Mouse (Mus musculus) adrenal gland, adult 2 months (tissue): ENCODE results near the gene Bcan. TPM values are rescaled to one million over a fixed set of nuclear protein-coding genes. Genes with fewer than 3 reads are reported as not detected.

Experiments used
- DNase-seq: peaks from one replicate; pipeline ENCODE4 v3.0.0; 2021
- polyA plus RNA-seq: library from polyadenylated mRNA; depleted of rRNA; stranded (reverse); fragments of >200 nt; gene quantifications from 2 replicates; pipeline ENCODE4 v1.2.3, GENCODE M21; 2012
- total RNA-seq, 2 experiments: library from RNA; stranded (reverse); gene quantifications; 2 replicates each; pipeline ENCODE4 v1.2.3; 2021

Gene Bcan
- total and polyA plus RNA-seq, 3 experiments: 52.6 to 127 (median 54.9) TPM

DNA sequence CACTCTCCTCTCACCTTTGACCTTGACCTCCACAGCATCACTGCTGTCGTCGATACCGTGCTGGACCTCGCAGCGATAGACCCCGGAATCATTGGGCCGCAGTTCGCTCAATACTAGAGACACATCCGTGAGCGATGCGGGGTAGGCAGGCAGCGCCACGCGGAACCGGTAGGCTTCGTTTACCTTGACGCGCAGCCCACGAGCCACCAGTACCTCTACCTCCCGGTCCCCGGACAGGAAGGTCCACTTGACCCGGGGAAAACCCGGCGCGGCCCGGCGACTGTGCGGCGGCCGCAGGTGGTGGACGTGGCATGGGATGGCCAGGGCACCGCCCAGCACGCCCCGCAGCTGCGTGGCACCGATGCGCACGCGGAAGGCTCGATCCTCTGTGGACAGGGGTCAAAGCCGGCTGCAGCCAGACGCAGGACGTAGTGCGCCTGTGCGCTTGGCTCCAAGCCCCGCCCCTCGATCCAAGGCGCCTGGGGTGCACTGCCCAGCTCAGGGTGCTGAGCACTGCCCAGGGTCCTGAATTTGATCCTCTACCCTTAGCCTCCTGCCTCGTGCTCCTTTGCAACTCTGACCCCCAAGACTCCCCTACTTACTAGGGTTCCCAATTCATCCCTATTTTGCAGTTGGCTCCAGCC lies 2.9 kb downstream of the Bcan start:
- DNase-seq: peak; percentile 51

GRCm38 (mm10) chr3:87996401-87996800 lies 3.6 kb downstream of the Bcan start:
- DNase-seq: no peak

- no peak for DNase-seq
These were observed 4.7 kb downstream of the Bcan start for GRCm38 (mm10) chr3:87995331-87995730.

DNA sequence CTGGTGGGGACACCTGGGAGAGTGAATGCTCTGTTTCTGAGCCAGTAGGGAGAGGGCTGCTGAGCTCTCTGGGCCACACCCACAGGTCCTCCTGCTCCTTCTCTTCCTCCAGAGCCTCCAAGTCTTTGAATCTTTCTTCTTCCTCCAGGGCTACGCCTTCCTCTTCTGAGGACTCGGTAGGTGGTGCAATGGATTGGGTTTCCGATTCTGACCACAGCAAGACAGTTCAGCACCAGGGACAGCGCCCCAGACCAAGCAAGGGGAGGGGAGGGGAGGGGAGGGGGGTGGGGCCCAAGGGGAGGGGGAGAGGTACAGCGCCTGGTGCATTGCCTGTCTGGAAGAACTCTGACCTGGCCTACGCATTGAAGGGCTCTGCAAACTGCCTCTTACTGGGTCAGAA lies 6.6 kb downstream of the Bcan start:
- no peak for DNase-seq

GRCm38 (mm10) chr3:87989935-87990334 lies 10.1 kb downstream of the Bcan start:
- DNase-seq: no peak

GRCm38 (mm10) chr3:87988068-87988467 lies 12.0 kb downstream of the Bcan start:
- no peak for DNase-seq

GRCm38 (mm10) chr3:87987633-87988032 lies 12.4 kb downstream of the Bcan start:
- peak; percentile 28 for DNase-seq

DNA sequence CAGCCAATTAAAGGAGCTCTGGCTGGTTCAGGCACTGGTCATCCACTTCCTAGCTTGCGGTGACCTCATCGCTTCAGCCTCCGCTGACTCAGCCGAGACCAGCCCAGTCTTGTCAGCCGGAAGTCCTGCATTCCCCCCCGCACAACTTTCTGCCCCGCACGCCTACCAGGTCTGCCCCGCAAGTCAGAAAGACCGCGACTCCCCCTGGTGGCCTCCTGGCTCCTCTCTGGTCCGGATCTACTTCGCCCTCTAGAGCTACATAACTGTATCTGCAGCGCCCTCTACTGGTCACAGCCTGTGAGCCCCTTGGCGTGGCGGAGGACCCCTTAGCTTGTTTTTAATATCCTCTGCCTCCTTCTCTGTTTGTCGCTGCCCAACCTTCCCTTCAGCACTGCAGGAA lies 13.2 kb downstream of the Bcan start:
- peak; percentile 95 for DNase-seq

GRCm38 (mm10) chr3:87985505-87986320 lies 14.3 kb downstream of the Bcan start:
- DNase-seq: no peak

DNA sequence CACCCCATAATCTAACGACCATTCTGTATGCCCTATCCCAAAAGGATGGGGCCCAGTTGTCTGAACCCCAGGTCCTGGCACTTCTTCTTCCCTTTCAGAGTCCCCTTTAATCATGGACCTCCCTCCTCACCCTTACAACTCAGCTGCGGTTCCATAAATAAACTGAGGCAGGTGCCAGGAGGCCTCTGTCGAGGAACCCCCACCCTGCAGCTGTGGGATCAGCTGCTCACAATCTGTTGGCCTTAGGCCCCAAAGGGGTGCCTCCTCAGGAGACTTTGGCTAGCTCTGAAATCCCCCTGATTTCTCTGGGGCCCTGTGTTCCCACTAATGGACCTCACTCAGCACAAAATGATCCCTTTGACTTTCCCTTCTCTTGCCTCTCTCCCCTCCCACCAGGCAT lies 15.9 kb downstream of the Bcan start:
- no peak for DNase-seq

- DNase-seq: no peak
These were observed 16.4 kb downstream of the Bcan start for GRCm38 (mm10) chr3:87983627-87984026.

- DNase-seq: peak; percentile 74
These were observed 17.0 kb downstream of the Bcan start for GRCm38 (mm10) chr3:87982836-87983601.

DNA sequence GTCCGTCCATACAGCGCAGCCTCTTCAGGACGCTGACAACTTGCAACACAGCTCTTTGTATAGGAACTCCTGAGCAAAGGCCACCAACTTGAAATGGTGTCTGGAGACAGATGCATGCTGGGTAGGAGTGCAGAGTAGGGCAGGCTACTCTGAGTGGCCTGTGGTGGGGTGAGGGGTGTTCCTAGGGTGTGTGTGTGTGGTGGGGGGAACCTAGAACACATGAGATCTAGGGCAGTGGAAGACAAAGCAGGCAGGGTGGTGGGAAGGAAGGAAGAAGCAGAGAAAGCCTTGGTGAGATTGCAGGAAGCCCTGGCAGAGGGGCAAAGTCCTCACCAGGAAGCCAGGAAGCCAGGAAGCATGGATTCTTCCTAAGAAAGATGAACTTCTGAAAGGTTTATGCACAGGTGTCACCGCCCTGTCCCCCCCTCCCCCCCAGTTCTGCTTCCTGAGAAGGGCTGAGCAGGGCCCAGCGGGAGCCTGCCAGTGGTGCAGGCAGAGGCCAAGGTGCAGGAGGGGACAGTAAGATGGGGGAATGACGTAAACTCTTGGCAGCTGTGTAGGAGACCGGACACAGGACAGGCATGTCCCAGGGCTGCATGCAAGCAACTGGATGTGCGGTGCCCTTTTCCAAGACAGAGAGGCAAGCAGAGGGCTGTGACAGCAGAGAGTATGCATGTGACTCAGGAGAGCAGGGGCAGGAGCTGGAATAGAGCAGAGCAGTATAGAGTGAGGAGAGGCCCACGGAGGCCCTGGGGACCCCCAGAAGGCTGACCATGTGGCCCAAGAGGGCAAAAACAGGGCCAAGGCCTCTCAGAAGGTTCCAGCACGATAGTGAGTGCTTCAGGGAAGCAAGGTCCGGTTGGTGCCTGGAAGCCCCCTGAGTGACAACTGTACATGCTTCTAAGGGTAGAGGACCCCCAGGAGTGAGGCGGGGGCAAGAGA lies 17.9 kb downstream of the Bcan start:
- peak; percentile 79 for DNase-seq

GRCm38 (mm10) chr3:87981214-87981760 lies 18.7 kb downstream of the Bcan start:
- no peak for DNase-seq

- no peak for DNase-seq
These were observed 19.3 kb downstream of the Bcan start for GRCm38 (mm10) chr3:87980728-87981127.

DNA sequence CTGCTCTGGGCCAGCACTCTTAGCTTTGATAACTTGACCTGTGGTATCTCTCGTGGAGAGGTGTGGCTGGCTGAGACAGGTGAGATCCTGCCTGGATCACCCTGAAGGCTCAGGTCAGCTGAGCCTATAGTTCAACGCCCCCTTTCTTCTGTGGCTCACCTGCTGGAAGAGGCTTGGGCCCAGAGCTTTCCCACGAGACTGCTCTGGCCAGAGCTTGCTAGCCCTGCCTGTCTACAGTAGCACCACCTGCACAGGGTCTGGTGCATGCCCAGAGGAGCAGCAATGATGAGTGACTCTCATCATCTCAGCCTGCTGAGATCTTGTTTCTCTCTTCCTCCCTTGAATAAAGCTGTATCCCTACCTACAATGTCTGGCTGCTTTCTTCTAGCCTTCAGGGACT lies 19.9 kb downstream of the Bcan start:
- DNase-seq: no peak

DNA sequence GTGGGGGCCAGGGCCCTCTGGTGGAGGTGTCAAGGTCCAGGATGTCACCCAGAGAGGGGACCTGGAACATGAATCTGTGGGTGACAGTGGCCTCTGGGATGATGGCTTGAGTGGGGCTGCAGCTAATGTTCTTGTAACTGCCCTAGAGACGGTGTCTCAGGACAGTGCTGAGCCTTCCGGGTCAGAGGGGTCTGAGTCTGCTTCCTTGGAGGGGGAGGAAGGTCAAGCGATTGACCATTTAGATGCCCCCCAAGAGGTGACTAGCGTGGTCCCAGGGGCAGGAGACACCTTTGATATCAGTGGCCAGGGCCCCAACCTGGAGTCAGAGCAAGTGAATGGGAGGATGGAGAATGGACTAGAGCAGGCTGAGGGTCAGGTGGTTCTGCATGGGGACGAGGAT lies 20.5 kb downstream of the Bcan start:
- no peak for DNase-seq

DNA sequence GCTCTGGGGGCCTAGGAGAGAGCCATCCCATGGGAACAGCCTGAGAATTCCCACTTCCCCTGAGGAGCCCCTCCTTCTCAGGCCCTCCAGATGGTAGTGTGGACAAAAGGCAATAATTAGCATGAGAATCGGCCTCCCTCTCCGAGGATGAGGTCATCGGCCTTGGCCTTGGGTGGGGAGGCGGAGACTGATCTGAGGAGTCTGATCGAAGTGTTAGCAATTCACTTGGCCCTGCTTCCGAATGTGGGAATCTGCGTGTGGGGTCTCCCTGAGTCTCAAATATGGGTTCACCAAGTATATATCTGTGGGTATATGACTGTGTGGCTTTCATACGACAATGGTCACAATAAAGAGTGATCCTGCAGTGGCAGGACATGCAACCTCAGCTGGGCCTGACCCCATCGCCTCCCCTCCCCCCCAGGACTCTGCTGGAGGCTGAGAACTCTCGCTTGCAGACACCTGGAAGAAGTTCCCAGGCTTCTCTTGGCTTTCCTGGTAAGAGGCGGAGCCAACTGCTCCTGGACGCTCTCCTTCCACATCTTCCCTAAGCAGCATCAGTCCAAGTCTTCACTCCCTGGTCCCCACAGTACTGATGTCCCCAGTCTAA lies 25.5 kb downstream of the Bcan start:
- DNase-seq: peak; percentile 79

GRCm38 (mm10) chr3:87973593-87974380 lies 26.2 kb downstream of the Bcan start:
- DNase-seq: no peak

DNA sequence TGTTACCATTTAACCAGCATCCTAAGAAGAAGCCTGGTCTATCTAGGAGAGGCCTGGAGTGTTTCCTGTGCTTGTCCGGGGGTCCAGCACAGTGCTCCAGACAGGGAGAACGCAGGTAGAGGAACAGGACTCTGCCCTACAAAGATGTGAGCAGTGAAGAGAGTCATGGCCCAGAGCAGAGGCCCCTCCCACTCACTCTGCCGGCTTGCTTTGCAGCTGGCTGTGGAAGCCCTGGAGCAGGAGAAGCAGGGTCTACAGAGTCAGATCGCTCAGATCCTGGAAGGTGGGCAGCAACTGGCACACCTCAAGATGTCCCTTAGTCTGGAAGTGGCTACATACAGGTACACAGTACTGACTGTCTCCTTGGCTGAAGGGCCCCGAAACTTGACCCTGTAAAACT lies 27.3 kb downstream of the Bcan start:
- no peak for DNase-seq
